Mouse (Mus musculus) myocyte (in vitro differentiated cells): ENCODE results near the gene Nepro. TPM values are rescaled to one million over a fixed set of nuclear protein-coding genes. Genes with fewer than 3 reads are reported as not detected.

Experiments
- H3K27me3 ChIP-seq: one replicate; pipeline ENCODE4 v1.6.1; 2011; ENCODE audit not compliant: control insufficient read depth, insufficient read depth, insufficient read length
- H3K36me3 ChIP-seq: one replicate; pipeline ENCODE4 v1.6.1; 2011; ENCODE audit not compliant: control insufficient read depth, insufficient read depth
- H3K4me2 ChIP-seq: one replicate; pipeline ENCODE4 v1.6.1; 2011; ENCODE audit warnings: low read depth, control low read depth
- H3K4me3 ChIP-seq: one replicate; pipeline ENCODE4 v1.5.1; 2011; ENCODE audit warnings: mild to moderate bottlenecking, control low read depth, moderate library complexity
- H3K79me2 ChIP-seq: one replicate; pipeline ENCODE4 v1.6.1; 2011; ENCODE audit not compliant: control insufficient read depth, insufficient read depth
- H3ac ChIP-seq: one replicate; pipeline ENCODE4 v1.6.1; 2011; ENCODE audit not compliant: control insufficient read depth, insufficient read length
- CEBPB ChIP-seq: IDR thresholded peaks from 2 replicates; pipeline ENCODE4 v1.6.1; 2011; ENCODE audit warnings: mild to moderate bottlenecking, moderate library complexity; ENCODE audit not compliant: poor library complexity, insufficient read depth, severe bottlenecking
- E2F4 ChIP-seq: IDR thresholded peaks from one replicate; pipeline ENCODE4 v1.6.1; 2011; ENCODE audit warnings: mild to moderate bottlenecking, control low read depth, moderate library complexity; ENCODE audit not compliant: insufficient read depth
- MAX ChIP-seq: IDR thresholded peaks from one replicate; pipeline ENCODE4 v1.6.1; 2011; ENCODE audit warnings: low read depth, mild to moderate bottlenecking, control low read depth
- MYOD1 ChIP-seq, 3 experiments: IDR thresholded peaks; one replicate each; pipeline ENCODE4 v1.6.1; 2011; ENCODE audit warnings: control low read depth in 2 of 3, low read depth in 2 of 3, mild to moderate bottlenecking in 2 of 3, moderate library complexity in 1 of 3; ENCODE audit not compliant: insufficient read length in 2 of 3, control insufficient read depth in 1 of 3
- MYOG ChIP-seq, 3 experiments: IDR thresholded peaks; one replicate each; pipeline ENCODE4 v1.6.1; 2011; ENCODE audit warnings: control low read depth in 2 of 3, low read depth in 2 of 3, mild to moderate bottlenecking in 2 of 3; ENCODE audit not compliant: insufficient read length in 2 of 3, control insufficient read depth in 1 of 3, insufficient read depth in 1 of 3
- POLR2A ChIP-seq: IDR thresholded peaks from one replicate; pipeline ENCODE4 v1.6.1; 2011; ENCODE audit warnings: low read depth, mild to moderate bottlenecking, control low read depth, moderate library complexity; ENCODE audit not compliant: insufficient read length
- POLR2AphosphoS2 ChIP-seq: IDR thresholded peaks from one replicate; pipeline ENCODE4 v1.6.1; 2011; ENCODE audit warnings: low read depth, control low read depth; ENCODE audit not compliant: insufficient read length
- REST ChIP-seq: IDR thresholded peaks from one replicate; pipeline ENCODE4 v1.6.1; 2011; ENCODE audit warnings: mild to moderate bottlenecking, control low read depth, moderate library complexity; ENCODE audit not compliant: insufficient read depth, insufficient read length
- SRF ChIP-seq: IDR thresholded peaks from one replicate; pipeline ENCODE4 v1.6.1; 2011; ENCODE audit warnings: low read depth; ENCODE audit not compliant: control insufficient read depth, insufficient read length
- TCF12 ChIP-seq: IDR thresholded peaks from one replicate; pipeline ENCODE4 v1.6.1; 2011; ENCODE audit warnings: mild to moderate bottlenecking, control low read depth; ENCODE audit not compliant: poor library complexity, insufficient read depth, severe bottlenecking
- TCF3 ChIP-seq: IDR thresholded peaks from one replicate; pipeline ENCODE4 v1.6.1; 2011; ENCODE audit warnings: low read depth, control low read depth; ENCODE audit not compliant: insufficient read length
- USF1 ChIP-seq: IDR thresholded peaks from one replicate; pipeline ENCODE4 v1.6.1; 2011; ENCODE audit warnings: low read depth, mild to moderate bottlenecking, control low read depth, moderate library complexity
- polyA plus RNA-seq: library from polyadenylated mRNA; unstranded; fragments of >200 nt; fragmentation: generic; extraction: Trizol; gene quantifications from one replicate; pipeline ENCODE4 v1.2.1, GENCODE M21; 2012; ENCODE audit warnings: missing spikeins

Gene Nepro
- polyA plus RNA-seq, 1 experiment, result 6.8 TPM

- H3K27me3 ChIP-seq, result no peaks in the 10 kb centered on the region
- H3K79me2 ChIP-seq, result no peaks in the 10 kb centered on the region
- H3K4me2 ChIP-seq, result no peak overlapping the region
- no peak overlapping the region for H3K4me3 ChIP-seq
- no peak for TF ChIP-seq MYOD1 (IDR thresholded peaks at IDR 0.05; ENCODE audit: control insufficient read depth in 1 of 3, insufficient read length in 2 of 3, low read depth in 2 of 3)
- TF ChIP-seq MAX, result no peak
- no peak for TF ChIP-seq TCF3
- no peak for TF ChIP-seq E2F4
- TF ChIP-seq POLR2A, result no peak
- no peak for TF ChIP-seq TCF12
- no peak for TF ChIP-seq REST
- no peak for TF ChIP-seq CEBPB
- no peak for TF ChIP-seq POLR2AphosphoS2
- no peak for TF ChIP-seq MYOG (IDR thresholded peaks at IDR 0.05; ENCODE audit: control insufficient read depth in 1 of 3, insufficient read depth in 1 of 3, insufficient read length in 2 of 3, low read depth in 2 of 3)
- no peak for TF ChIP-seq USF1
- no peak for TF ChIP-seq SRF
- no peak overlapping the region for H3ac ChIP-seq
- H3K36me3 ChIP-seq, result no peaks in the 10 kb centered on the region
Measured at GRCm38 (mm10) chr16:44690501-44690900, 33.6 kb upstream of the Nepro start.

GRCm38 (mm10) chr16:44691066-44691465, 33.0 kb upstream of the Nepro start:
- Histone ChIP-seq H3ac (no peak overlapping the region), H3K36me3 (no peaks in the 10 kb centered on the region), H3K79me2 (no peaks in the 10 kb centered on the region), H3K27me3 (no peaks in the 10 kb centered on the region), H3K4me3 (no peak overlapping the region), H3K4me2 (no peak overlapping the region)
- TF ChIP-seq E2F4 (no peak), CEBPB (no peak), TCF3 (no peak), POLR2A (no peak), MYOG (IDR thresholded peaks at IDR 0.05; ENCODE audit: control insufficient read depth in 1 of 3, insufficient read depth in 1 of 3, insufficient read length in 2 of 3, low read depth in 2 of 3) (no peak)

GRCm38 (mm10) chr16:44691561-44692141, 32.5 kb upstream of the Nepro start:
- TF ChIP-seq CEBPB (no peak), SRF (no peak), TCF12 (no peak), E2F4 (no peak), REST (no peak), POLR2A (no peak), MYOG (IDR thresholded peaks at IDR 0.05; ENCODE audit: control insufficient read depth in 1 of 3, insufficient read depth in 1 of 3, insufficient read length in 2 of 3, low read depth in 2 of 3) (no peak), POLR2AphosphoS2 (no peak), TCF3 (no peak), USF1 (no peak), MAX (no peak)

GRCm38 (mm10) chr16:44692541-44692940, 31.6 kb upstream of the Nepro start:
- no peak for TF ChIP-seq POLR2A
- Histone ChIP-seq H3K27me3 (no peaks in the 10 kb centered on the region), H3K36me3 (no peaks in the 10 kb centered on the region), H3K4me2 (no peak overlapping the region), H3K4me3 (no peak overlapping the region), H3K79me2 (no peaks in the 10 kb centered on the region), H3ac (no peak overlapping the region)

More at GRCm38 (mm10) chr16:44691561-44692141, 32.5 kb upstream of the Nepro start:
- no peaks in the 10 kb centered on the region for H3K27me3 ChIP-seq
- H3K4me3 ChIP-seq, result no peak overlapping the region
- no peaks in the 10 kb centered on the region for H3K79me2 ChIP-seq
- H3K4me2 ChIP-seq, result no peak overlapping the region
- H3ac ChIP-seq, result no peak overlapping the region
- no peaks in the 10 kb centered on the region for H3K36me3 ChIP-seq

- TF ChIP-seq MYOD1 (IDR thresholded peaks at IDR 0.05; ENCODE audit: control insufficient read depth in 1 of 3, insufficient read length in 2 of 3, low read depth in 2 of 3), result no peak
- no peak for TF ChIP-seq POLR2AphosphoS2
- no peak for TF ChIP-seq E2F4
- no peak for TF ChIP-seq MYOG (IDR thresholded peaks at IDR 0.05; ENCODE audit: control insufficient read depth in 1 of 3, insufficient read depth in 1 of 3, insufficient read length in 2 of 3, low read depth in 2 of 3)
- no peak for TF ChIP-seq POLR2A
- no peak for TF ChIP-seq TCF3
- TF ChIP-seq MAX, result no peak
- Histone ChIP-seq H3K27me3 (no peaks in the 10 kb centered on the region), H3ac (no peak overlapping the region), H3K4me2 (no peak overlapping the region), H3K79me2 (no peaks in the 10 kb centered on the region), H3K4me3 (no peak overlapping the region), H3K36me3 (no peaks in the 10 kb centered on the region)
Measured at GRCm38 (mm10) chr16:44693695-44694094, 30.4 kb upstream of the Nepro start.
